Mouse (Mus musculus) cerebellum, adult 2 months (tissue): ENCODE measurements around the gene Tenm2.

Experiments
- CTCF ChIP-seq: fragments of 200-500 bp; IDR thresholded peaks from 2 replicates; pipeline ENCODE4 v1.5.1; 2011; ENCODE audit warnings: low read depth, mild to moderate bottlenecking, control low read depth, low read length, moderate library complexity, borderline replicate concordance; ENCODE audit not compliant: insufficient read depth
- POLR2A ChIP-seq: fragments of 200-500 bp; IDR thresholded peaks from 2 replicates; pipeline ENCODE4 v1.6.1; 2011; ENCODE audit warnings: low read length, control low read depth, borderline replicate concordance; ENCODE audit not compliant: insufficient read depth

- no peak for TF ChIP-seq CTCF
- no peak for TF ChIP-seq POLR2A
Measured at GRCm38 (mm10) chr11:37065459-37065858, 170.3 kb downstream of the Tenm2 start.
